Mouse (Mus musculus) small intestine, adult 2 months (tissue): Measurements from ENCODE around the gene Krtap4-16. TPM values are rescaled to one million over a fixed set of nuclear protein-coding genes. Genes with fewer than 3 reads are reported as not detected.
"Not testable (repeated sequence)": the region's sequence is repeated elsewhere in the genome, so short reads cannot be mapped to it uniquely, and the experiment has no call there.

Source experiments
- H3K27ac ChIP-seq: fragments of 200-500 bp; 2 replicates; pipeline ENCODE4 v1.5.1; 2012; ENCODE audit warnings: low read depth, low read length, control low read depth, inconsistent platforms; ENCODE audit not compliant: insufficient read depth
- H3K27me3 ChIP-seq: fragments of 200-500 bp; 2 replicates; pipeline ENCODE4 v1.6.1; 2012; ENCODE audit warnings: mild to moderate bottlenecking, moderate library complexity, low read length, inconsistent platforms; ENCODE audit not compliant: control insufficient read depth, insufficient read depth
- H3K36me3 ChIP-seq: fragments of 200-500 bp; 2 replicates; pipeline ENCODE4 v1.6.1; 2012; ENCODE audit warnings: mild to moderate bottlenecking, low read length, control low read depth, inconsistent platforms; ENCODE audit not compliant: control insufficient read depth, insufficient read depth
- H3K4me1 ChIP-seq: fragments of 200-500 bp; 2 replicates; pipeline ENCODE4 v1.6.1; 2012; ENCODE audit warnings: low read length, inconsistent platforms, mixed read lengths; ENCODE audit not compliant: control insufficient read depth, insufficient read depth, insufficient read length
- H3K4me3 ChIP-seq: fragments of 200-500 bp; 2 replicates; pipeline ENCODE4 v1.5.1; 2012; ENCODE audit warnings: low read depth, mild to moderate bottlenecking, control low read depth, inconsistent platforms, low read length, moderate library complexity
- CTCF ChIP-seq: fragments of 200-500 bp; IDR thresholded peaks from 2 replicates; pipeline ENCODE4 v1.5.1; 2012; ENCODE audit warnings: low read depth, mild to moderate bottlenecking, control low read depth, inconsistent platforms, low read length, moderate library complexity, mixed read lengths; ENCODE audit not compliant: insufficient replicate concordance, insufficient read length; ENCODE audit errors: extremely low read depth
- POLR2A ChIP-seq: fragments of 200-500 bp; IDR thresholded peaks from 2 replicates; pipeline ENCODE4 v1.6.1; 2012; ENCODE audit warnings: low read depth, mild to moderate bottlenecking, control low read depth, inconsistent platforms, low read length, moderate library complexity
- WGBS: fragments of 180-500 bp; shearing (Covaris S2); methylation state at CpG from one replicate; pipeline ENCODE4 v1.1.7; 2018; 5-methylcytosine and 5-hydroxymethylcytosine counted together
- polyA plus RNA-seq: library from polyadenylated mRNA; depleted of rRNA; stranded (reverse); fragments of >200 nt; gene quantifications from 2 replicates; pipeline ENCODE4 v1.2.3, GENCODE M21; 2012; rRNA removed

Gene Krtap4-16
- 1.9 and 3.2 TPM in 2 replicates for polyA plus RNA-seq

DNA sequence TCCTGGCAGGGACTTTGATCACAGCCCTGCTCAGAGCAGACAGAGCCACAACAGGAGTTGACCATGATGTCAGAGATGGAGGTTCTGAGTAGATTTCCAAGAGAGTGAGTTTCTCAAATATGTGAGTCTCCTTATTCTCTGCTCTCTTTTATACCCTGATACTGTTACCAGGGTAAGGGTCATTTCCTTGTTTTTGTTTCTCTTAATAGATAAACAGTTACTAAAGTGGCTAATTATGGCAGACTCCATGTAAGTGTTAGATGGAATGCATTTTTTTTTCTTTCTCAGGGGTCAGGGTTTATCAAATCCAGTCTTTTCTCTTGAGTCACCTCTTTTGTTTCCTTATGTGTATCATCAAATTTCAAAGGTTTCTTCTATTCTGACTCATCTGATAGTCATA, at the start of gene Krtap4-16:
Gene Krtap4-16 (minus strand): TSS at position 101 of the 400 bp plus-strand sequence.
- H3K27ac ChIP-seq = no peak within 1 kb of the TSS
- H3K27me3 ChIP-seq = no peaks in the 10 kb centered on the region
- H3K4me1 ChIP-seq = no peaks in the 10 kb centered on the region
- no peaks in the 10 kb centered on the region for H3K36me3 ChIP-seq
- no peak within 1 kb of the TSS for H3K4me3 ChIP-seq
- no peak for TF ChIP-seq POLR2A
- TF ChIP-seq CTCF = no peak

DNA sequence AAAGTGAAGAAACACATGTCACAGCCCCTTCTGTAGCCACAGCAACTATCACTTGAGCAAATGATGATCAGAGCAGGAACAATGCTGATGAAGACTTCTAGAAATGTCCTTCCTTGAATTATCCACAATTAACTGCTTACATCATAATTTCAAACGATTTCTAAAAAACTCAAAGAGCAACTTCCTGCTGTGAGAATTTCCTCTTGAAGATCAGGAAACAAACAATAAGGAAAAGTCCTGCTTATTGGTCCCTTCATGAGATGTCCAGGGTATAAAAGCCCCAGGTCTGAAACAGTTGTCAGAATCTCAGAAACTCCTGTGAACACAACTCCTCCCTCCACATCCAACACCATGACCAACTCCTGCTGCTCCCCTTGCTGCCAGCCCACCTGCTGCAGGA, 27.5 kb upstream of the Krtap4-16 start, which contains the start of gene Gm11567:
Gene Gm11567 (plus strand): TSS at position 301 of the 400 bp plus-strand sequence.
- not testable (repeated sequence) for H3K27me3 ChIP-seq, H3K27ac ChIP-seq, H3K4me3 ChIP-seq, H3K4me1 ChIP-seq, H3K36me3 ChIP-seq
- 13% methylated on average over 1 of the region's 1 CpGs for WGBS

DNA sequence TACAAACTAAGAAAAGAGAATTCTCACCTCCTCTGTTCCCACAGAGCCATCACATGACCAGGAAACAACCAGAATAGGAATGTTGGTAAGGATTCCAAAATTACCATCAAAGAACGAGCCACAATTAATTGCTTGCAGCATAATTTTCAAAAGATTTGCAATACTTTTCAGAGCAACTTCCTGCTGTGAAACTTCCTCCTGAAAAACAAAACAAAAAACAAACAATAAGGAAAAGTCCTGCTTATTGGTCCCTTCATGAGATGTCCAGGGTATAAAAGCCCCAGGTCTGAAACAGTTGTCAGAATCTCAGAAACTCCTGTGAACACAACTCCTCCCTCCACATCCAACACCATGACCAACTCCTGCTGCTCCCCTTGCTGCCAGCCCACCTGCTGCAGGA, 21.7 kb upstream of the Krtap4-16 start, which contains the start of gene Krtap9-1:
Gene Krtap9-1 (plus strand): TSS at position 301 of the 400 bp plus-strand sequence.
- H3K36me3 ChIP-seq, H3K27me3 ChIP-seq, H3K27ac ChIP-seq, H3K4me3 ChIP-seq, H3K4me1 ChIP-seq: not testable (repeated sequence)
- 72% methylated on average over 1 of the region's 1 CpGs for WGBS

DNA sequence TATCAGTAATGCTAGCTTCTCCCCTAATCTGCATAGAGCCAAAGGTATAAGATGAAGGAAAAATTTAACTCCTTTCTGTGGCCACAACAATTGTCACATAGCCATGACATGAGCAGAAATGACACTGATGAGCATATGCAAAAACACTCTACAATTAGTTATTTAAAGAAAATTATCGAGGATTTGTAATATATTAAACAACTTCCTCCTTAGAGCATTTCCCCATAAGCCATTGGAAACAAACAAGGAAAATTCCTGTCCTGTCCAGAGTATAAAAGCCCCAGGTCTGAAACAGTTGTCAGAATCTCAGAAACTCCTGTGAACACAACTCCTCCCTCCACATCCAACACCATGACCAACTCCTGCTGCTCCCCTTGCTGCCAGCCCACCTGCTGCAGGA, 12.8 kb upstream of the Krtap4-16 start, which contains the start of gene Gm11559:
Gene Gm11559 (plus strand): TSS at position 301 of the 400 bp plus-strand sequence.
- H3K27me3 ChIP-seq, H3K4me1 ChIP-seq, H3K27ac ChIP-seq, H3K36me3 ChIP-seq, H3K4me3 ChIP-seq: not testable (repeated sequence)
- WGBS = 38% methylated on average over 1 of the region's 1 CpGs

DNA sequence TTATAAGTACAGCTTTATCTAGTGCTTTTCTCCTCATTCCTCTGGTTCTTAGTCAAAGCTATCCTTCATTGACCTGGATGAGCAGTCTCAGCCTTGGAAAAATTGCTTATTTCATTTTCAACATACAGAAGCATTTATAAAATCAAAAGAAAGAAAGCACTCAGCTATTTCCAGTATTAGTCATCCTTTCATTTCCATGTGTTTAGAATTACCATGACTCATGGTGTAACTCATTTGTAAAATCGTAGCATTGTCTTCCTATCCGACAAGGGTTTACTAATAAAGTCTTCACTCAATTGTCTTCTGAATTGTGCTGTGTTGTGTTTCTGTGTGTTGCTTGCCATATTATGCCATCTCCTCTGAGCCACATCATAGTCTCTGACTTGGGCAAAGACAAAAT, 7.4 kb upstream of the Krtap4-16 start:
- Histone ChIP-seq H3K4me1 (no peaks in the 10 kb centered on the region), H3K4me3 (no peak overlapping the region), H3K27me3 (no peaks in the 10 kb centered on the region), H3K27ac (no peak overlapping the region), H3K36me3 (no peaks in the 10 kb centered on the region)
- 53% methylated on average over 2 of the region's 2 CpGs for WGBS
- TF ChIP-seq POLR2A (no peak), CTCF (no peak)

DNA sequence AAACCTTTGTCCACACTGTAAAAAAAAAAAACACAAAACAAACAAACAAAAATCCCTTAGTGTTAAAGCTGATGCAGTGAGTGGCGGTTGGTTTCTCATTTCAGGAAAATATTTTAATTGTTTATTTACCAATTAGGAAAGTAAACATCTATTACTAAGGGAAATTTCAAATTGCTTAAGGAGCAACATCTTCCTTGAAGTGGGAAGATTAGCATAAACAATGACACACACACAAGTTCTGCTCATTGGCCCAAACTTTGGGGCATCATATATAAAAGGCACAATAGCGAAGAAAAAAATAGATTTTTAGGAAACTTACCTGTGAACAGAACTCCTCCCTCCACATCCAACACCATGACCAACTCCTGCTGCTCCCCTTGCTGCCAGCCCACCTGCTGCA, 6.2 kb upstream of the Krtap4-16 start, which contains the start of gene Gm11568:
Gene Gm11568 (plus strand): TSS at position 301 of the 400 bp plus-strand sequence.
- Histone ChIP-seq H3K27me3 (no peaks in the 10 kb centered on the region), H3K36me3 (no peaks in the 10 kb centered on the region), H3K4me1 (no peaks in the 10 kb centered on the region), H3K27ac (no peak within 1 kb of the TSS), H3K4me3 (no peak within 1 kb of the TSS)
- TF ChIP-seq CTCF (no peak), POLR2A (no peak)
- WGBS = 80% methylated on average over 2 of the region's 2 CpGs

DNA sequence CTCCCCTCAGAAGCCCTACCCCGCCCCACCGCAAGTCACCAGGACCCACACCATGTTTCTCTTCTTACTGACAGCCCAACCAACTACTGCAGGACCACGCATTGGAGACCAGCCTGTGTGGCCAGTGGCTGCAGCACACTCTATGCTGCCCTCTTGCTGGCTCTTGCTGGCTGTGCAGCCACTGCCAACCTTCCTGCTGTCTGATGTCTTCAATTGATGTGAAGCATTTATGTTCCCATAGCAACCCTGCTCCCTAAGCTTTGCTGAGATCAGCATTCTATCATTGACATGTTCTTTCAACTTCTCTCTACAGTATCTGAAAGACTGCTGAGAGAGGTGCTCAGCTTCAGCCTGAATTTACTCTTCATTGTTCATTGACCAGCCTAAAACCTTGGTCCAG, 2.7 kb upstream of the Krtap4-16 start:
- 65% methylated on average over 3 of the region's 3 CpGs for WGBS
- no peak overlapping the region for H3K4me3 ChIP-seq
- H3K4me1 ChIP-seq = no peaks in the 10 kb centered on the region
- H3K27me3 ChIP-seq = no peaks in the 10 kb centered on the region
- TF ChIP-seq POLR2A (no peak), CTCF (no peak)
- no peak overlapping the region for H3K27ac ChIP-seq
- no peaks in the 10 kb centered on the region for H3K36me3 ChIP-seq

DNA sequence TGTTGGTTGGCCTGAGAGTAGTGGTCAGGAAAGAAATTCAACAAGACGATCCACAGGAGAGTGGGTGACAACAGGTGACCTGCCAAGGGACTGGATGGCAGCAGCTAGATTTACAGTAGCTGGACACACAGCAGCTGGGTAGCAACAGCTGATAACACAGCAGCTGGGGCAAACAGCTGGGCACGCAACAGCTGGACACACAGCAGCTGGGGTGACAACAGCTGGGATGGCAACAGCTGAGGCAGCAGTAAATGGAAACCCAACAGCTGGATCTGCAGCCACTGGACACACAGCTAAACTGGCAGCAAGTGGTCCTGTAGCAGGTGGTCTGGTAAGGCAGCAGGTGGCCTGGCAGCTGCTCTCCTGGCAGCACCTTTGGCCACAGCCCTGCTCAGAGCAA, 4.7 kb downstream of the Krtap4-16 start:
- Histone ChIP-seq H3K36me3 (no peaks in the 10 kb centered on the region), H3K4me3 (no peak overlapping the region), H3K4me1 (no peaks in the 10 kb centered on the region), H3K27me3 (no peaks in the 10 kb centered on the region), H3K27ac (no peak overlapping the region)
- TF ChIP-seq CTCF (no peak), POLR2A (no peak)
- 82% methylated on average over 2 of the region's 2 CpGs for WGBS
